Mouse (Mus musculus) hindlimb bud, embryonic 11.5 days (tissue): Measurements from ENCODE around the gene Tnxb.

Source experiments
- DNase-seq: peaks from one replicate; pipeline ENCODE4 v3.0.0-alpha.2; 2012; ENCODE audit warnings: low read depth, low spot score; ENCODE audit errors: extremely low spot score

Tnxb gene

GRCm38 (mm10) chr17:34658591-34658990 is 11.7 kb upstream of the Tnxb start:
- DNase-seq: no peak

- no peak for DNase-seq
Observed at GRCm38 (mm10) chr17:34659181-34659896, 11.0 kb upstream of the Tnxb start.

- DNase-seq: no peak
Observed at GRCm38 (mm10) chr17:34659897-34660214, 10.5 kb upstream of the Tnxb start.

- DNase-seq: no peak
Observed at GRCm38 (mm10) chr17:34660259-34660820, 10.0 kb upstream of the Tnxb start.

- no peak for DNase-seq
Observed at GRCm38 (mm10) chr17:34661121-34661591, 9.2 kb upstream of the Tnxb start.

- no peak for DNase-seq
Observed at GRCm38 (mm10) chr17:34662468-34662867, 7.9 kb upstream of the Tnxb start.

- DNase-seq: no peak
Observed at GRCm38 (mm10) chr17:34662978-34663377, 7.4 kb upstream of the Tnxb start.

GRCm38 (mm10) chr17:34663558-34663957 is 6.8 kb upstream of the Tnxb start:
- DNase-seq: no peak

GRCm38 (mm10) chr17:34664472-34664871 is 5.9 kb upstream of the Tnxb start:
- DNase-seq: no peak

GRCm38 (mm10) chr17:34671151-34672066 is 1.1 kb downstream of the Tnxb start:
- no peak for DNase-seq

- DNase-seq: no peak
Observed at GRCm38 (mm10) chr17:34672246-34672792, 2.0 kb downstream of the Tnxb start.

GRCm38 (mm10) chr17:34673139-34673538 is 2.8 kb downstream of the Tnxb start:
- no peak for DNase-seq

GRCm38 (mm10) chr17:34674524-34675204 is 4.3 kb downstream of the Tnxb start:
- no peak for DNase-seq

- no peak for DNase-seq
Observed at GRCm38 (mm10) chr17:34675205-34676092, 5.1 kb downstream of the Tnxb start.

- no peak for DNase-seq
Observed at GRCm38 (mm10) chr17:34676093-34676460, 5.7 kb downstream of the Tnxb start.

GRCm38 (mm10) chr17:34676671-34677070 is 6.3 kb downstream of the Tnxb start:
- DNase-seq: no peak

GRCm38 (mm10) chr17:34680191-34680590 is 9.9 kb downstream of the Tnxb start:
- DNase-seq: no peak

GRCm38 (mm10) chr17:34680621-34681020 is 10.3 kb downstream of the Tnxb start:
- DNase-seq: no peak

- no peak for DNase-seq
Observed at GRCm38 (mm10) chr17:34681132-34681571, 10.8 kb downstream of the Tnxb start.
